Mouse (Mus musculus): Measurements from ENCODE around the gene Eqtn.

GRCm38 (mm10) chr4:94901780-94902179 lies 26.9 kb downstream of the Eqtn start:
- TF ChIP-seq POLR2A (IDR thresholded peaks at IDR 0.05; ENCODE audit: low read depth, low read length), result no peak
- no peak for TF ChIP-seq CTCF (conservative IDR thresholded peaks at IDR 0.05; ENCODE audit: insufficient read depth, insufficient read length, low read depth, low read length)
